In genomic region chr6:52190410-52190809, GRCm38 (mm10) we compare ENCODE assay signal across 9 mouse cellular contexts. TPM values are rescaled to one million over a fixed set of nuclear protein-coding genes. Genes with fewer than 3 reads are reported as not detected.
DNase-seq lines count a peak whose midpoint lies in the region; ATAC-seq and TF ChIP-seq lines count a peak whose summit lies in the region.
"Had no signal": no experiment of that assay in that cellular context is flagged by ENCODE, and none has a peak within 500 bp of the region (broad histone marks: within the 10 kb centered on the region; RNA-seq: fewer than 3 reads in every experiment).

No protein-coding gene starts in this region.

- DNase-seq in lung, embryonic 14.5 days, result peak; percentile 68
- no peak for DNase-seq in lung, postnatal 36 days
- no peak for DNase-seq in limb, embryonic 14.5 days (ENCODE audit: low spot score)
- DNase-seq in gastrocnemius, postnatal 4 days (ENCODE audit: low spot score in 2 of 2), result no peak
- DNase-seq in right cerebral cortex, postnatal 14 days, result no peak

- peaks cover 31% of the 10 kb centered on the region for H3K27me3 ChIP-seq in lung, embryonic 14.5 days (ENCODE audit: insufficient read depth, low read length)
- H3K27me3 ChIP-seq in hindbrain, embryonic 16.5 days (replicated peaks; ENCODE audit: control insufficient read depth, insufficient read depth, low read length), result peaks cover 47% of the 10 kb centered on the region
- H3K27me3 ChIP-seq in limb, embryonic 14.5 days (ENCODE audit: control insufficient read depth, insufficient read depth, low read length), result peaks cover 58% of the 10 kb centered on the region
- peaks cover 5% of the 10 kb centered on the region for H3K27me3 ChIP-seq in stomach, embryonic 15.5 days (replicated peaks)

- H3K4me2 ChIP-seq in lung, embryonic 14.5 days, result peak overlapping the region; percentile 87
- H3K4me2 ChIP-seq in hindbrain, embryonic 16.5 days (ENCODE audit: low read length), result peak overlapping the region; percentile 67
- H3K4me2 ChIP-seq in limb, embryonic 14.5 days (replicated peaks; ENCODE audit: low read depth, low read length, severe bottlenecking), result peak overlapping the region; percentile 99
- H3K4me2 ChIP-seq in stomach, embryonic 15.5 days, result peak overlapping the region; percentile 82

- WGBS in lung, embryonic 14.5 days, result 2% methylated on average over 23 of the region's 23 CpGs
- WGBS in hindbrain, embryonic 16.5 days, result 3% methylated on average over 23 of the region's 23 CpGs
- WGBS in limb, embryonic 14.5 days, result 13% methylated on average over 23 of the region's 23 CpGs
- WGBS in stomach, embryonic 15.5 days, result 9% methylated on average over 23 of the region's 23 CpGs

- H3K9me3 ChIP-seq in lung, embryonic 14.5 days (ENCODE audit: low read depth, low read length), result no peaks in the 10 kb centered on the region
- no peaks in the 10 kb centered on the region for H3K9me3 ChIP-seq in hindbrain, embryonic 16.5 days (ENCODE audit: control insufficient read depth, low read length)
- H3K9me3 ChIP-seq in limb, embryonic 14.5 days (ENCODE audit: control insufficient read depth, low read length), result no peaks in the 10 kb centered on the region
- no peaks in the 10 kb centered on the region for H3K9me3 ChIP-seq in stomach, embryonic 15.5 days

- TF ChIP-seq CTCF in lung, embryonic 14.5 days (IDR thresholded peaks at IDR 0.05; ENCODE audit: low read depth), result peak; percentile 14; the same call in 1 of the 2 replicates

- ATAC-seq in lung, embryonic 14.5 days (ENCODE audit: insufficient read depth), result no peak
- ATAC-seq in hindbrain, embryonic 16.5 days, result no peak
- ATAC-seq in limb, embryonic 14.5 days (ENCODE audit: low FRiP score, low read depth), result no peak
- ATAC-seq in stomach, embryonic 15.5 days (ENCODE audit: insufficient read depth, low FRiP score, low read depth), result no peak
- ATAC-seq: midbrain, embryonic 16.5 days had no signal

- H3K4me1 ChIP-seq in lung, embryonic 14.5 days (ENCODE audit: insufficient read depth), result peaks cover 26% of the 10 kb centered on the region
- H3K4me1 ChIP-seq in hindbrain, embryonic 16.5 days (ENCODE audit: control insufficient read depth, insufficient read depth, low read depth, low read length), result no peaks in the 10 kb centered on the region; the same call in none of the 2 replicates
- H3K4me1 ChIP-seq in limb, embryonic 14.5 days (ENCODE audit: control insufficient read depth, insufficient read depth, low read length), result peaks cover 28% of the 10 kb centered on the region
- H3K4me1 ChIP-seq in stomach, embryonic 15.5 days, result peaks cover 34% of the 10 kb centered on the region

- peak overlapping the region; percentile 99 for H3K27ac ChIP-seq in lung, embryonic 14.5 days (ENCODE audit: low read depth)
- H3K27ac ChIP-seq in hindbrain, embryonic 16.5 days (ENCODE audit: low read depth, low read length), result peak overlapping the region; percentile 92
- no peak overlapping the region for H3K27ac ChIP-seq in limb, embryonic 14.5 days (replicated peaks; ENCODE audit: low read depth, low read length)
- H3K27ac ChIP-seq in stomach, embryonic 15.5 days, result peak overlapping the region; percentile 94

- peak overlapping the region; percentile 96 for H3K9ac ChIP-seq in lung, embryonic 14.5 days
- peak overlapping the region; percentile 72 for H3K9ac ChIP-seq in hindbrain, embryonic 16.5 days (ENCODE audit: low read depth, low read length)
- no peak overlapping the region for H3K9ac ChIP-seq in limb, embryonic 14.5 days (ENCODE audit: low read depth, low read length, severe bottlenecking)
- peak overlapping the region; percentile 53 for H3K9ac ChIP-seq in stomach, embryonic 15.5 days

- TF ChIP-seq POLR2A in limb, embryonic 14.5 days (IDR thresholded peaks at IDR 0.05; ENCODE audit: borderline replicate concordance, extremely low read depth, insufficient read depth, insufficient read length), result no peak

- H3K36me3 ChIP-seq in lung, embryonic 14.5 days (ENCODE audit: insufficient read depth), result peaks cover 7% of the 10 kb centered on the region; the same call in 1 of the 2 replicates
- no peaks in the 10 kb centered on the region for H3K36me3 ChIP-seq in hindbrain, embryonic 16.5 days (ENCODE audit: control insufficient read depth, insufficient read depth, low read length)
- H3K36me3 ChIP-seq in limb, embryonic 14.5 days (ENCODE audit: control insufficient read depth, insufficient read depth, low read length), result no peaks in the 10 kb centered on the region
- no peaks in the 10 kb centered on the region for H3K36me3 ChIP-seq in stomach, embryonic 15.5 days

- peak overlapping the region; percentile 70 for H3K4me3 ChIP-seq in lung, embryonic 14.5 days (ENCODE audit: low read depth, low read length)
- peak overlapping the region; percentile 52 for H3K4me3 ChIP-seq in hindbrain, embryonic 16.5 days (ENCODE audit: low read length)
- peak overlapping the region; percentile 57; the same call in 1 of the 2 replicates for H3K4me3 ChIP-seq in limb, embryonic 14.5 days (replicated peaks; ENCODE audit: low read length)
- H3K4me3 ChIP-seq in stomach, embryonic 15.5 days (replicated peaks), result peak overlapping the region; percentile 63

RNA-seq across cellular contexts. Expression of gene Hoxa4, which starts 1.1 kb away (rescaled TPM):
- polyA plus RNA-seq in lung, embryonic 14.5 days (2014; fragmentation: Nextera tagmentation; extraction: Ambion mirVana), result 7.0 and 7.7 TPM in 2 replicates
- 5.6 and 8.8 TPM in 2 replicates for polyA plus RNA-seq in hindbrain, embryonic 16.5 days (2015; fragmentation: Nextera tagmentation; extraction: Ambion mirVana)
- 2.2 and 2.8 TPM in 2 replicates for polyA plus RNA-seq in limb, embryonic 14.5 days (2012; rRNA removed)
- 0.57 and 1.0 TPM in 2 replicates for polyA plus RNA-seq in limb, embryonic 14.5 days (2014; fragmentation: Nextera tagmentation; extraction: Ambion mirVana)
- 4.4 and 5.3 TPM in 2 replicates for polyA plus RNA-seq in stomach, embryonic 15.5 days (2015; fragmentation: Nextera tagmentation; extraction: Ambion mirVana)
- total RNA-seq in gastrocnemius, postnatal 4 days (2021), result 10 to 100 TPM in 1 of 2 experiments, 1 to 10 TPM in 1; 9.2 to 11.8 TPM
- total RNA-seq: layer of hippocampus, postnatal 25 days had no signal
- polyA plus RNA-seq: midbrain, embryonic 16.5 days had no signal

RNA-seq across cellular contexts. Expression of gene 5730596B20Rik, which starts 13.1 kb away (rescaled TPM):
- polyA plus RNA-seq in lung, embryonic 14.5 days (2014; fragmentation: Nextera tagmentation; extraction: Ambion mirVana), result 2.3 and 2.6 TPM in 2 replicates
- 3.4 and 3.6 TPM in 2 replicates for polyA plus RNA-seq in hindbrain, embryonic 16.5 days (2015; fragmentation: Nextera tagmentation; extraction: Ambion mirVana)
- polyA plus RNA-seq in limb, embryonic 14.5 days (2012; rRNA removed), result 0.27 and 0.44 TPM in 2 replicates
- polyA plus RNA-seq in limb, embryonic 14.5 days (2014; fragmentation: Nextera tagmentation; extraction: Ambion mirVana), result 0.29 and 0.70 TPM in 2 replicates
- polyA plus RNA-seq in stomach, embryonic 15.5 days (2015; fragmentation: Nextera tagmentation; extraction: Ambion mirVana), result 2.6 and 3.1 TPM in 2 replicates
- total RNA-seq in gastrocnemius, postnatal 4 days (2021), result under 1 TPM; 0.34 to 0.54 TPM
- total RNA-seq: layer of hippocampus, postnatal 25 days had no signal
- polyA plus RNA-seq: midbrain, embryonic 16.5 days had no signal

RNA-seq across cellular contexts. Expression of gene Hoxa5, which starts 14.0 kb away (rescaled TPM):
- polyA plus RNA-seq in lung, embryonic 14.5 days (2014; fragmentation: Nextera tagmentation; extraction: Ambion mirVana), result 58.3 and 58.5 TPM in 2 replicates
- polyA plus RNA-seq in hindbrain, embryonic 16.5 days (2015; fragmentation: Nextera tagmentation; extraction: Ambion mirVana), result 85.9 and 106 TPM in 2 replicates
- 11.0 and 12.3 TPM in 2 replicates for polyA plus RNA-seq in limb, embryonic 14.5 days (2012; rRNA removed)
- 3.4 and 3.8 TPM in 2 replicates for polyA plus RNA-seq in limb, embryonic 14.5 days (2014; fragmentation: Nextera tagmentation; extraction: Ambion mirVana)
- 19.8 and 20.2 TPM in 2 replicates for polyA plus RNA-seq in stomach, embryonic 15.5 days (2015; fragmentation: Nextera tagmentation; extraction: Ambion mirVana)
- total RNA-seq in gastrocnemius, postnatal 4 days (2021), result 1 to 10 TPM; 4.4 to 5.1 TPM
- total RNA-seq: layer of hippocampus, postnatal 25 days had no signal
- polyA plus RNA-seq: midbrain, embryonic 16.5 days had no signal

RNA-seq across cellular contexts. Expression of gene Hoxa6, which starts 18.1 kb away (rescaled TPM):
- 4.0 and 5.1 TPM in 2 replicates for polyA plus RNA-seq in lung, embryonic 14.5 days (2014; fragmentation: Nextera tagmentation; extraction: Ambion mirVana)
- polyA plus RNA-seq in hindbrain, embryonic 16.5 days (2015; fragmentation: Nextera tagmentation; extraction: Ambion mirVana), result 9.4 and 9.9 TPM in 2 replicates
- 3.9 and 4.3 TPM in 2 replicates for polyA plus RNA-seq in limb, embryonic 14.5 days (2012; rRNA removed)
- polyA plus RNA-seq in limb, embryonic 14.5 days (2014; fragmentation: Nextera tagmentation; extraction: Ambion mirVana), result 0.66 and 0.94 TPM in 2 replicates
- polyA plus RNA-seq in stomach, embryonic 15.5 days (2015; fragmentation: Nextera tagmentation; extraction: Ambion mirVana), result 1.7 and 1.9 TPM in 2 replicates
- total RNA-seq in gastrocnemius, postnatal 4 days (2021), result 1 to 10 TPM; 3.0 to 3.5 TPM
- total RNA-seq: layer of hippocampus, postnatal 25 days had no signal
- polyA plus RNA-seq: midbrain, embryonic 16.5 days had no signal

RNA-seq across cellular contexts. Expression of gene Hoxa3, which starts 22.7 kb away (rescaled TPM):
- 10.3 and 11.3 TPM in 2 replicates for polyA plus RNA-seq in lung, embryonic 14.5 days (2014; fragmentation: Nextera tagmentation; extraction: Ambion mirVana)
- polyA plus RNA-seq in hindbrain, embryonic 16.5 days (2015; fragmentation: Nextera tagmentation; extraction: Ambion mirVana), result 12.9 and 13.9 TPM in 2 replicates
- polyA plus RNA-seq in limb, embryonic 14.5 days (2012; rRNA removed), result 12.0 and 15.9 TPM in 2 replicates
- polyA plus RNA-seq in limb, embryonic 14.5 days (2014; fragmentation: Nextera tagmentation; extraction: Ambion mirVana), result 2.7 and 3.4 TPM in 2 replicates
- polyA plus RNA-seq in stomach, embryonic 15.5 days (2015; fragmentation: Nextera tagmentation; extraction: Ambion mirVana), result 8.0 and 9.6 TPM in 2 replicates
- 1 to 10 TPM; 3.2 to 4.1 TPM for total RNA-seq in gastrocnemius, postnatal 4 days (2021)
- total RNA-seq: layer of hippocampus, postnatal 25 days had no signal
- polyA plus RNA-seq: midbrain, embryonic 16.5 days had no signal
